Mouse (Mus musculus): Measurements from ENCODE around the gene Strc. TPM values are rescaled to one million over a fixed set of nuclear protein-coding genes. Genes with fewer than 3 reads are reported as not detected.
"Not testable (repeated sequence)": the region's sequence is repeated elsewhere in the genome, so short reads cannot be mapped to it uniquely, and the experiment has no call there.

Gene Strc
- total RNA-seq (2021), result under 1 TPM in 1 of 2 experiments, not detected in 1; 0.18 TPM
- long read RNA-seq, experiment 1, result 0 reads
- long read RNA-seq, experiment 2, result 0 reads

DNA sequence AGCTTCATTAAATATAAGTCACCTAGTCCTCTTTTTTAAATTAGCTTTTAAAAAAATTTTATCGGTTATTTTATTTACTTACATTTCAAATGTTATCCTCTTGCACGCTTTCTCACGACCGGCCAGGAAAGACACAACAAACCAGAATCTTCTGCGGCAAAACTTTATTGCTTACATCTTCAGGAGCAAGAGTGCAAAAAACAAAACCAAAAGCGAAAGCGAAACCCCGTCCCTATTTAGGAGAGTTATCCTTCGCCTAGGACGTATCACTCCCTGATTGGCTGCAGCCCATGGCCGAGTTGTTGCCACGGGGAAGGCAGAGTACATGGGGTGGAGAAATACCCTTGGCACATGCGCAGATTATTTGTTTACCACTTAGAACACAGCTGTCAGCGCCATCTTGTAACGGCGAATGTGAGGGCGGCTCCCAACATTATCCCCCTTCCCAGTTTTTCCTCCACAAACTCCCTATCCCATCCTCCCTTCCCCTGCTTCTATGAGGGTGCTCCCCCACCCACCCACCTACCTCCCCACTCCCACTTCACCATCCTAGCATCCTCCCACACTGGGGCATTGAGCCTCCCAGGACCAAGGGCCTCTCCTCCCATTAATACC is at the start of gene Strc:
Gene Strc (minus strand): TSS at position 208 of the 615 bp plus-strand sequence.
- DNase-seq; H3K4me3 ChIP-seq; H3K27ac ChIP-seq; intact Hi-C loops (cut with DNase I): not testable (repeated sequence)

GRCm38 (mm10) chr2:121434854-121435253 is 47.9 kb upstream of the Strc start:
- intact Hi-C loops (cut with DNase I), result no loop called here
- peak; percentile 69 for TF ChIP-seq CTCF (IDR thresholded peaks at IDR 0.05)
- Histone ChIP-seq H3K27ac (no peak overlapping the region), H3K4me3 (no peak overlapping the region)
- no peak for DNase-seq

DNA sequence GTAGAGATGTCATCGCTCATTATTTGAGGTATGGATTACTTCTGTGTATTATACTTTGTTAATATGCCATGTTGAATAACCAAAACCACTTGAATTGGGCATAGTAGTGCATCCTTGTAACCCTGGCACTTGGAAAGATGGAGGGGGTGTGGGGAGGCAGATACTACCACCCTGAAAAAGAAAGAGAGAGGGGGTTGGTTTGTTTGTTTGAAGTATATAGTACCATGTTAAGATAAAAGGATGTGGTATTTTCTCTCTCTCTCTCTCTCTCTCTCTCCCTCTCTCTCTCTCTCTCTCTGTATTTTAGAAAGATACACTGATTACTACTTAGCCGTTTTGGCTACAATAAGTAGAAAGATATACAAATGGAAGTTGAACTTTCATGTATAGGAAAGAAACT is 38.9 kb upstream of the Strc start:
- no peak for DNase-seq
- no peak overlapping the region for H3K4me3 ChIP-seq
- no peak for TF ChIP-seq CTCF (IDR thresholded peaks at IDR 0.05)
- intact Hi-C loops (cut with DNase I), result no loop called here
- H3K27ac ChIP-seq, result no peak overlapping the region

GRCm38 (mm10) chr2:121423166-121423565 is 36.2 kb upstream of the Strc start:
- no peak for TF ChIP-seq CTCF (IDR thresholded peaks at IDR 0.05)
- H3K4me3 ChIP-seq, result no peak overlapping the region
- intact Hi-C loops (cut with DNase I), result no loop called here
- no peak for DNase-seq
- no peak overlapping the region for H3K27ac ChIP-seq

GRCm38 (mm10) chr2:121418476-121418875 is 31.5 kb upstream of the Strc start:
- no peak for DNase-seq
- intact Hi-C loops (cut with DNase I), result no loop called here
- Histone ChIP-seq H3K4me3 (no peak overlapping the region), H3K27ac (no peak overlapping the region)
- TF ChIP-seq CTCF (IDR thresholded peaks at IDR 0.05), result no peak

- H3K4me3 ChIP-seq, result peak overlapping the region; percentile 86
- TF ChIP-seq CTCF (IDR thresholded peaks at IDR 0.05), result no peak
- no peak for DNase-seq
- H3K27ac ChIP-seq, result no peak overlapping the region; the same call in 1 of the 2 replicates
- intact Hi-C loops (cut with DNase I), result loop anchor here (2.0 kb wide), 1 partner anchor 30 kb away; no protein-coding TSS in a partner anchor
These were observed 29.4 kb upstream of the Strc start for GRCm38 (mm10) chr2:121416356-121416755.

GRCm38 (mm10) chr2:121415591-121415990 is 28.6 kb upstream of the Strc start:
- intact Hi-C loops (cut with DNase I), result no loop called here
- Histone ChIP-seq H3K4me3 (peak overlapping the region; percentile 86), H3K27ac (peak overlapping the region; percentile 100; the same call in 1 of the 2 replicates)
- no peak for TF ChIP-seq CTCF (IDR thresholded peaks at IDR 0.05)
- no peak for DNase-seq

GRCm38 (mm10) chr2:121415103-121415502 is 28.1 kb upstream of the Strc start:
- intact Hi-C loops (cut with DNase I), result no loop called here
- no peak for DNase-seq
- peak overlapping the region; percentile 86 for H3K4me3 ChIP-seq
- TF ChIP-seq CTCF (IDR thresholded peaks at IDR 0.05), result no peak
- peak overlapping the region; percentile 100 for H3K27ac ChIP-seq

GRCm38 (mm10) chr2:121414139-121414685 is 27.2 kb upstream of the Strc start:
- peak overlapping the region; percentile 100 for H3K27ac ChIP-seq
- no peak for TF ChIP-seq CTCF (IDR thresholded peaks at IDR 0.05)
- H3K4me3 ChIP-seq, result peak overlapping the region; percentile 86
- DNase-seq, result no peak
- intact Hi-C loops (cut with DNase I), result loop anchor here (5.0 kb wide), 1 partner anchor 68 kb away; no protein-coding TSS in a partner anchor

DNA sequence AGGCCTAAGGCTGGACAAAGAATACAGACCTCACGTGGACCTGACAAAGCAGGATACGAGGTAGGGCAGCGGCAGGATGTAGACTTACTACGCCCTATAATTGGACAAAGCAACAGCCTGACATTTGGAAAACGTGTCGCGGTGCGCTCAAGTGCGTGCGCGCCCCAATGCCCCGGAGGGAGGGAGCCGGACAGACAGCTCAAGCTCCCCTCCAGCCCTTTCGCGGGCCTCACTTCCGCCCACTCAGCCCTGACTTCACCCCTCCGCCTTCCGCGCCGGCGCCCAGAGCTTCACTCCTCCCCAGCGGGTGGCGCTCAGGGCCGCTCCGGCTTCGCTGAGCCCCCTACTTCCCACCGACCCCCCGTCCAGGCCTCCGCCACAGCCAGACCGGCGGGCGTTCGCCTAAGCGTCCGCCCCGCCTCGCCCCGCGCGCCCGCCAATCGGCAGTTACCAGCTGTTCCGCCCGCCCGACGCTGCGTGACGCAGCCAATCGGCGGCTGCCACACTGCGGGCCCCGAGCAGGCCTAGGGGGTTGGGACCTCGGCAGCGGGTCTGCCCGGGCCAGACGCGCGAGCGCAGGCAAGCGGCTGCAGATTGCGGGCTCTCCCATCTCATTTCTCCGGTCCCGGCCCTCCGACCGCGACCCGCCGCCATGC is 26.5 kb upstream of the Strc start, which contains the start of the genes Pdia3 and Catsper2:
Gene Pdia3 (plus strand): TSS at position 389 of the 656 bp plus-strand sequence.
Gene Catsper2 (minus strand): TSS at position 406 of the 656 bp plus-strand sequence.
- Histone ChIP-seq H3K27ac (peak within 1 kb of the TSS; percentile 100), H3K4me3 (peak within 1 kb of the TSS; percentile 86)
- peak; percentile 99 for DNase-seq
- TF ChIP-seq CTCF (IDR thresholded peaks at IDR 0.05), result peak; percentile 57
- intact Hi-C loops (cut with DNase I), result loop anchor here (5.0 kb wide), 1 partner anchor 69 kb away; no protein-coding TSS in a partner anchor

- intact Hi-C loops (cut with DNase I), result loop anchor here (5.0 kb wide), 1 partner anchor 69 kb away; no protein-coding TSS in a partner anchor
- no peak for TF ChIP-seq CTCF (IDR thresholded peaks at IDR 0.05)
- Histone ChIP-seq H3K27ac (peak overlapping the region; percentile 100), H3K4me3 (peak overlapping the region; percentile 86)
- DNase-seq, result peak; percentile 20
These were observed 25.9 kb upstream of the Strc start for GRCm38 (mm10) chr2:121412843-121413386.

- intact Hi-C loops (cut with DNase I), result no loop called here
- peak; percentile 67 for TF ChIP-seq CTCF (IDR thresholded peaks at IDR 0.05)
- peak; percentile 40 for DNase-seq
These were observed 21.2 kb upstream of the Strc start for GRCm38 (mm10) chr2:121408160-121408559.

GRCm38 (mm10) chr2:121403296-121403695 is 16.3 kb upstream of the Strc start:
- no peak overlapping the region for H3K4me3 ChIP-seq
- no peak for DNase-seq
- no peak overlapping the region for H3K27ac ChIP-seq
- intact Hi-C loops (cut with DNase I), result no loop called here
- no peak for TF ChIP-seq CTCF (IDR thresholded peaks at IDR 0.05)

More at GRCm38 (mm10) chr2:121408160-121408559, 21.2 kb upstream of the Strc start:
- Histone ChIP-seq H3K27ac (no peak overlapping the region), H3K4me3 (no peak overlapping the region)
